Mouse (Mus musculus) right cerebral cortex, postnatal 4 days (tissue): ENCODE data around the gene Akip1.

Source experiments
- DNase-seq: peaks from one replicate; pipeline ENCODE4 v3.0.0-alpha.2; 2022

The Akip1 gene

GRCm38 (mm10) chr7:109708961-109709382, 5.5 kb downstream of the Akip1 start:
- DNase-seq = no peak

GRCm38 (mm10) chr7:109710069-109710468, 6.6 kb downstream of the Akip1 start:
- no peak for DNase-seq

- DNase-seq = no peak
Observed at GRCm38 (mm10) chr7:109712198-109712597, 8.7 kb downstream of the Akip1 start.

- no peak for DNase-seq
Observed at GRCm38 (mm10) chr7:109713434-109713982, 10.0 kb downstream of the Akip1 start.

GRCm38 (mm10) chr7:109719286-109719685, 15.8 kb downstream of the Akip1 start:
- peak; percentile 26 for DNase-seq

GRCm38 (mm10) chr7:109722618-109723017, 19.1 kb downstream of the Akip1 start:
- DNase-seq = peak; percentile 26

GRCm38 (mm10) chr7:109723114-109723513, 19.6 kb downstream of the Akip1 start:
- no peak for DNase-seq

- no peak for DNase-seq
Observed at GRCm38 (mm10) chr7:109723697-109724096, 20.2 kb downstream of the Akip1 start, which contains the start of gene BC051019. BC051019 (minus strand) TSS chr7:109723850.

GRCm38 (mm10) chr7:109731626-109732025, 28.1 kb downstream of the Akip1 start, which contains the start of gene Ascl3:
Ascl3 (minus strand) TSS chr7:109731726.
- DNase-seq = no peak

GRCm38 (mm10) chr7:109734806-109735205, 31.3 kb downstream of the Akip1 start:
- DNase-seq = no peak

GRCm38 (mm10) chr7:109739822-109740370, 36.4 kb downstream of the Akip1 start:
- no peak for DNase-seq

GRCm38 (mm10) chr7:109741060-109741459, 37.6 kb downstream of the Akip1 start:
- DNase-seq = no peak

GRCm38 (mm10) chr7:109741703-109742102, 38.2 kb downstream of the Akip1 start:
- DNase-seq = no peak

GRCm38 (mm10) chr7:109747747-109748146, 44.3 kb downstream of the Akip1 start:
- DNase-seq = no peak

- DNase-seq = no peak
Observed at GRCm38 (mm10) chr7:109751427-109752007, 48.0 kb downstream of the Akip1 start.

GRCm38 (mm10) chr7:109752008-109752925, 48.8 kb downstream of the Akip1 start, which contains the start of gene Tmem9b:
Tmem9b (minus strand) TSS chr7:109752875.
- DNase-seq = peak; percentile 81

- no peak for DNase-seq
Observed at GRCm38 (mm10) chr7:109754034-109754433, 50.5 kb downstream of the Akip1 start.

GRCm38 (mm10) chr7:109756291-109756690, 52.8 kb downstream of the Akip1 start:
- no peak for DNase-seq
